7 mouse cellular contexts compared by ENCODE assay signal in genomic region chr15:12119129-12119466, GRCm38 (mm10). TPM values are rescaled to one million over a fixed set of nuclear protein-coding genes. Genes with fewer than 3 reads are reported as not detected.
A peak's percentile ranks its signal among the peaks of the same experiment; 100 is the strongest.
DNase-seq lines count a peak whose midpoint lies in the region; ATAC-seq and TF ChIP-seq lines count a peak whose summit lies in the region.

No protein-coding gene starts in this region.

- WGBS in neural tube, embryonic 11.5 days = 10% methylated on average over 7 of the region's 7 CpGs
- 15% methylated on average over 7 of the region's 7 CpGs for WGBS in forebrain, embryonic 10.5 days
- WGBS in limb, embryonic 15.5 days = 2% methylated on average over 7 of the region's 7 CpGs
- WGBS in stomach, postnatal 0 days = 5% methylated on average over 7 of the region's 7 CpGs

- no peaks in the 10 kb centered on the region for H3K36me3 ChIP-seq in neural tube, embryonic 11.5 days (ENCODE audit: control insufficient read depth, insufficient read depth, low read length)
- H3K36me3 ChIP-seq in forebrain, embryonic 10.5 days (replicated peaks) = peaks cover 30% of the 10 kb centered on the region
- H3K36me3 ChIP-seq in limb, embryonic 15.5 days = no peaks in the 10 kb centered on the region
- H3K36me3 ChIP-seq in stomach, postnatal 0 days (ENCODE audit: control insufficient read depth, insufficient read depth, low read length) = no peaks in the 10 kb centered on the region

- TF ChIP-seq EP300 in stomach, postnatal 0 days (optimal IDR thresholded peaks at IDR 0.05) = no peak

- peak overlapping the region; percentile 98 for H3K9ac ChIP-seq in neural tube, embryonic 11.5 days (ENCODE audit: low read length)
- H3K9ac ChIP-seq in limb, embryonic 15.5 days = peak overlapping the region; percentile 94
- H3K9ac ChIP-seq in stomach, postnatal 0 days (ENCODE audit: low read length) = peak overlapping the region; percentile 99

- H3K9me3 ChIP-seq in neural tube, embryonic 11.5 days (ENCODE audit: control insufficient read depth, low read length) = no peaks in the 10 kb centered on the region
- H3K9me3 ChIP-seq in forebrain, embryonic 10.5 days = no peaks in the 10 kb centered on the region
- no peaks in the 10 kb centered on the region for H3K9me3 ChIP-seq in limb, embryonic 15.5 days
- no peaks in the 10 kb centered on the region for H3K9me3 ChIP-seq in stomach, postnatal 0 days (ENCODE audit: control insufficient read depth, low read length)

- no peaks in the 10 kb centered on the region for H3K27me3 ChIP-seq in neural tube, embryonic 11.5 days (ENCODE audit: control insufficient read depth, insufficient read depth, low read length)
- peaks cover 10% of the 10 kb centered on the region; the same call in 1 of the 2 replicates for H3K27me3 ChIP-seq in forebrain, embryonic 10.5 days (ENCODE audit: poor library complexity, severe bottlenecking)
- H3K27me3 ChIP-seq in limb, embryonic 15.5 days = no peaks in the 10 kb centered on the region
- no peaks in the 10 kb centered on the region for H3K27me3 ChIP-seq in stomach, postnatal 0 days (ENCODE audit: control insufficient read depth, insufficient read depth, low read length)

- peak; percentile 20; the same call in 1 of the 2 replicates for ATAC-seq in neural tube, embryonic 11.5 days (ENCODE audit: insufficient read depth, low FRiP score, low TSS enrichment)
- ATAC-seq in limb, embryonic 15.5 days (ENCODE audit: insufficient number of reproducible peaks, low FRiP score, low TSS enrichment, low read depth) = no peak
- no peak for ATAC-seq in stomach, postnatal 0 days (ENCODE audit: low FRiP score, low TSS enrichment)

- peak overlapping the region; percentile 100 for H3K4me3 ChIP-seq in neural tube, embryonic 11.5 days (ENCODE audit: low read depth, low read length)
- H3K4me3 ChIP-seq in forebrain, embryonic 10.5 days = peak overlapping the region; percentile 99
- peak overlapping the region; percentile 96 for H3K4me3 ChIP-seq in limb, embryonic 15.5 days
- peak overlapping the region; percentile 98 for H3K4me3 ChIP-seq in stomach, postnatal 0 days (ENCODE audit: low read depth, low read length)

- H3K4me1 ChIP-seq in neural tube, embryonic 11.5 days (ENCODE audit: control insufficient read depth, insufficient read depth, low read length) = no peaks in the 10 kb centered on the region
- peaks cover 34% of the 10 kb centered on the region for H3K4me1 ChIP-seq in forebrain, embryonic 10.5 days
- peaks cover 12% of the 10 kb centered on the region; the same call in 1 of the 2 replicates for H3K4me1 ChIP-seq in limb, embryonic 15.5 days
- no peaks in the 10 kb centered on the region for H3K4me1 ChIP-seq in stomach, postnatal 0 days (replicated peaks; ENCODE audit: control insufficient read depth, insufficient read depth)

- TF ChIP-seq CTCF in stomach, postnatal 0 days (IDR thresholded peaks at IDR 0.05; ENCODE audit: low read depth) = no peak

- DNase-seq in neural tube, embryonic 11.5 days (ENCODE audit: low spot score) = no peak
- no peak for DNase-seq in neural tube, embryonic 10.5 days (ENCODE audit: extremely low spot score, low spot score)
- no peak for DNase-seq in forebrain, embryonic 10.5 days (ENCODE audit: extremely low spot score, low spot score)
- DNase-seq in stomach, postnatal 0 days (ENCODE audit: low spot score) = no peak
- no peak for DNase-seq in adipocyte (ENCODE audit: low spot score)
- DNase-seq in thymus, adult 18-20 months = no peak

- H3K4me2 ChIP-seq in neural tube, embryonic 11.5 days (ENCODE audit: low read depth) = peak overlapping the region; percentile 60
- H3K4me2 ChIP-seq in limb, embryonic 15.5 days = peak overlapping the region; percentile 67
- peak overlapping the region; percentile 74 for H3K4me2 ChIP-seq in stomach, postnatal 0 days (replicated peaks; ENCODE audit: low read depth)

- no peak overlapping the region for H3K27ac ChIP-seq in neural tube, embryonic 11.5 days (ENCODE audit: low read depth, low read length)
- H3K27ac ChIP-seq in forebrain, embryonic 10.5 days = peak overlapping the region; percentile 99
- H3K27ac ChIP-seq in limb, embryonic 15.5 days = peak overlapping the region; percentile 91
- H3K27ac ChIP-seq in stomach, postnatal 0 days (replicated peaks) = peak overlapping the region; percentile 97

RNA-seq across cellular contexts. Expression of gene Zfr, which starts 1.5 kb away (rescaled TPM):
- 153 and 156 TPM in 2 replicates for polyA plus RNA-seq in neural tube, embryonic 11.5 days (2014; fragmentation: Nextera tagmentation; extraction: Ambion mirVana)
- polyA plus RNA-seq in forebrain, embryonic 10.5 days (2016; fragmentation: Nextera tagmentation; extraction: Ambion mirVana) = 126 and 135 TPM in 2 replicates
- 128 TPM in 2 replicates for polyA plus RNA-seq in limb, embryonic 15.5 days (2015; fragmentation: Nextera tagmentation; extraction: Ambion mirVana)
- polyA plus RNA-seq in stomach, postnatal 0 days (2015; fragmentation: Nextera tagmentation; extraction: Ambion mirVana) = 40.5 and 52.9 TPM in 2 replicates
